Mouse (Mus musculus) brown adipose tissue, adult 24 weeks (tissue): ENCODE data around the gene Wdcp. TPM values are rescaled to one million over a fixed set of nuclear protein-coding genes. Genes with fewer than 3 reads are reported as not detected.
"Not testable (repeated sequence)": the region's sequence is repeated elsewhere in the genome, so short reads cannot be mapped to it uniquely, and the experiment has no call there.

ENCODE experiments used
- H3K27ac ChIP-seq: fragments of 200-500 bp; replicated peaks from 2 replicates; pipeline ENCODE4 v1.5.1; 2012; ENCODE audit warnings: low read depth, mild to moderate bottlenecking, low read length
- H3K4me1 ChIP-seq: fragments of 200-500 bp; 2 replicates; pipeline ENCODE4 v1.6.1; 2012; ENCODE audit warnings: low read length, mixed read lengths; ENCODE audit not compliant: control insufficient read depth, insufficient read depth, insufficient read length
- H3K4me3 ChIP-seq: fragments of 200-500 bp; 2 replicates; pipeline ENCODE4 v1.5.1; 2012; ENCODE audit warnings: low read depth, mild to moderate bottlenecking, low read length, moderate library complexity; ENCODE audit not compliant: insufficient read depth
- polyA plus RNA-seq: library from polyadenylated mRNA; stranded (reverse); fragments of >200 nt; gene quantifications from 2 replicates; pipeline ENCODE4 v1.2.4, GENCODE M21; 2012; ENCODE audit not compliant: missing spikeins, insufficient read depth, insufficient read length

Gene Wdcp
- polyA plus RNA-seq, 1 experiment: 6.3 TPM

GRCm38 (mm10) chr12:4882086-4882485 is 39.0 kb downstream of the Wdcp start:
- no peak overlapping the region for H3K4me3 ChIP-seq
- H3K4me1 ChIP-seq: no peaks in the 10 kb centered on the region
- no peak overlapping the region for H3K27ac ChIP-seq

GRCm38 (mm10) chr12:4885062-4885461 is 42.0 kb downstream of the Wdcp start:
- H3K27ac ChIP-seq: no peak overlapping the region
- H3K4me1 ChIP-seq: no peaks in the 10 kb centered on the region
- H3K4me3 ChIP-seq: no peak overlapping the region

GRCm38 (mm10) chr12:4886581-4886980 is 43.5 kb downstream of the Wdcp start:
- H3K4me3 ChIP-seq, H3K4me1 ChIP-seq, H3K27ac ChIP-seq: not testable (repeated sequence)

- H3K27ac ChIP-seq: no peak overlapping the region
- H3K4me1 ChIP-seq: no peaks in the 10 kb centered on the region
- no peak overlapping the region for H3K4me3 ChIP-seq
Measured at GRCm38 (mm10) chr12:4888739-4889138, 45.6 kb downstream of the Wdcp start.

- no peak overlapping the region for H3K4me3 ChIP-seq
- no peaks in the 10 kb centered on the region for H3K4me1 ChIP-seq
- H3K27ac ChIP-seq: no peak overlapping the region
Measured at GRCm38 (mm10) chr12:4889251-4889650, 46.1 kb downstream of the Wdcp start.

- Histone ChIP-seq H3K4me3 (no peak overlapping the region), H3K4me1 (no peaks in the 10 kb centered on the region), H3K27ac (no peak overlapping the region)
Measured at GRCm38 (mm10) chr12:4889891-4890290, 46.8 kb downstream of the Wdcp start.

GRCm38 (mm10) chr12:4898024-4898423 is 54.9 kb downstream of the Wdcp start:
- H3K27ac ChIP-seq: no peak overlapping the region
- no peak overlapping the region for H3K4me3 ChIP-seq
- H3K4me1 ChIP-seq: no peaks in the 10 kb centered on the region

- no peaks in the 10 kb centered on the region; the same call in 1 of the 2 replicates for H3K4me1 ChIP-seq
- H3K27ac ChIP-seq: no peak overlapping the region
- no peak overlapping the region for H3K4me3 ChIP-seq
Measured at GRCm38 (mm10) chr12:4905946-4906345, 62.8 kb downstream of the Wdcp start.

GRCm38 (mm10) chr12:4906476-4906875 is 63.4 kb downstream of the Wdcp start:
- Histone ChIP-seq H3K4me3 (peak overlapping the region; percentile 86), H3K4me1 (no peaks in the 10 kb centered on the region; the same call in 1 of the 2 replicates), H3K27ac (peak overlapping the region; percentile 82)

- peak within 1 kb of the TSS; percentile 82 for H3K27ac ChIP-seq
- no peaks in the 10 kb centered on the region; the same call in 1 of the 2 replicates for H3K4me1 ChIP-seq
- peak within 1 kb of the TSS; percentile 86 for H3K4me3 ChIP-seq
Measured at GRCm38 (mm10) chr12:4906951-4907906, 64.1 kb downstream of the Wdcp start, which contains the start of gene Ubxn2a. TSS of gene Ubxn2a (minus strand) at chr12:4907705.

GRCm38 (mm10) chr12:4908391-4908790 is 65.3 kb downstream of the Wdcp start:
- Histone ChIP-seq H3K4me1 (no peaks in the 10 kb centered on the region; the same call in 1 of the 2 replicates), H3K4me3 (no peak overlapping the region)

More at GRCm38 (mm10) chr12:4908391-4908790, 65.3 kb downstream of the Wdcp start:
- no peak overlapping the region for H3K27ac ChIP-seq

Other genes with a start within 250 kb of the Wdcp start
- gene Fam228a, start 104.9 kb upstream of the Wdcp start, polyA plus RNA-seq: 0.50 and 0.83 TPM in 2 replicates
- gene Pfn4, start 74.3 kb upstream of the Wdcp start, polyA plus RNA-seq: 2.9 and 3.2 TPM in 2 replicates
- 14.4 and 23.9 TPM in 2 replicates for gene Fam228b, start 74.0 kb upstream of the Wdcp start, polyA plus RNA-seq
- gene Sf3b6, start 25.8 kb upstream of the Wdcp start, polyA plus RNA-seq: 164 and 180 TPM in 2 replicates
- gene Fkbp1b, start 1.7 kb upstream of the Wdcp start, polyA plus RNA-seq: 1.4 and 2.5 TPM in 2 replicates
- not detected in 2 replicates for gene Mfsd2b, start 31.1 kb downstream of the Wdcp start, polyA plus RNA-seq
- gene Ubxn2a, start 64.4 kb downstream of the Wdcp start, polyA plus RNA-seq: 63.9 and 116 TPM in 2 replicates
- gene Atad2b, start 74.0 kb downstream of the Wdcp start, polyA plus RNA-seq: 5.7 and 6.1 TPM in 2 replicates